Mouse (Mus musculus) sigmoid colon, adult 10 weeks (tissue): ENCODE results near the gene Ednrb. TPM values are rescaled to one million over a fixed set of nuclear protein-coding genes. Genes with fewer than 3 reads are reported as not detected.

Source experiments
- polyA plus RNA-seq: library from polyadenylated mRNA; stranded (reverse); fragments of 350-450 nt; fragmentation: Illumina TruSeq; extraction: RNeasy Lipid Tissue Mini Kit (QIAGEN cat#74804); gene quantifications from one replicate; pipeline ENCODE4 v1.2.3, GENCODE M21; 2014; ENCODE audit warnings: low read depth, low replicate concordance

Gene Ednrb
- polyA plus RNA-seq: 27.9 TPM

GRCm38 (mm10) chr14:103844011-103844549, at the start of gene Ednrb:
Gene Ednrb (minus strand): TSS chr14:103844402.

Other genes starting within 250 kb of the Ednrb start
- 8.6 TPM for gene Slain1, start 194.2 kb downstream of the Ednrb start, polyA plus RNA-seq